Mouse (Mus musculus): ENCODE data around the gene Gm12166. TPM values are rescaled to one million over a fixed set of nuclear protein-coding genes. Genes with fewer than 3 reads are reported as not detected.
"Not testable (repeated sequence)": the region's sequence is repeated elsewhere in the genome, so short reads cannot be mapped to it uniquely, and the experiment has no call there.

Gm12166 gene
- polyA plus RNA-seq, 1 experiment from 2014 or later: 5.6 TPM

GRCm38 (mm10) chr11:46060651-46061020 is 8.5 kb upstream of the Gm12166 start:
- Histone ChIP-seq H3K27ac (replicated peaks) (no peak overlapping the region), H3K4me3 (no peak overlapping the region), H3K4me2 (no peak overlapping the region), H3K36me3 (peaks cover 5% of the 10 kb centered on the region), H3K4me1 (replicated peaks) (peaks cover 32% of the 10 kb centered on the region), H3K27me3 (no peaks in the 10 kb centered on the region), H3K9ac (no peak overlapping the region), H3K9me3 (no peaks in the 10 kb centered on the region)
- no peak for ATAC-seq (ENCODE audit: low FRiP score, low read depth)
- WGBS: 78% methylated on average over 5 of the region's 5 CpGs

GRCm38 (mm10) chr11:46059887-46060650 is 7.9 kb upstream of the Gm12166 start:
- 74% methylated on average over 8 of the region's 8 CpGs for WGBS

GRCm38 (mm10) chr11:46058916-46059315 is 6.8 kb upstream of the Gm12166 start:
- Histone ChIP-seq H3K9ac (no peak overlapping the region), H3K9me3 (no peaks in the 10 kb centered on the region), H3K36me3 (peaks cover 5% of the 10 kb centered on the region), H3K4me3 (no peak overlapping the region), H3K4me2 (no peak overlapping the region), H3K4me1 (replicated peaks) (peaks cover 28% of the 10 kb centered on the region), H3K27me3 (no peaks in the 10 kb centered on the region), H3K27ac (replicated peaks) (no peak overlapping the region)
- 100% methylated on average over 4 of the region's 4 CpGs for WGBS
- no peak for ATAC-seq (ENCODE audit: low FRiP score, low read depth)

More at GRCm38 (mm10) chr11:46059887-46060650, 7.9 kb upstream of the Gm12166 start:
- Histone ChIP-seq H3K9ac (no peak overlapping the region), H3K4me2 (no peak overlapping the region), H3K27me3 (no peaks in the 10 kb centered on the region), H3K4me3 (no peak overlapping the region), H3K27ac (replicated peaks) (no peak overlapping the region), H3K9me3 (no peaks in the 10 kb centered on the region), H3K4me1 (replicated peaks) (peaks cover 32% of the 10 kb centered on the region), H3K36me3 (peaks cover 5% of the 10 kb centered on the region)
- ATAC-seq (ENCODE audit: low FRiP score, low read depth): no peak

- H3K9ac ChIP-seq: peak overlapping the region; percentile 85; the same call in 1 of the 2 replicates
- no peak overlapping the region for H3K27ac ChIP-seq (replicated peaks)
These were observed 5.9 kb upstream of the Gm12166 start for GRCm38 (mm10) chr11:46058011-46058410.

GRCm38 (mm10) chr11:46056770-46057411 is 4.8 kb upstream of the Gm12166 start:
- peak; percentile 21 for ATAC-seq (ENCODE audit: low FRiP score, low read depth)
- 3% methylated on average over 25 of the region's 25 CpGs for WGBS

More at GRCm38 (mm10) chr11:46058011-46058410, 5.9 kb upstream of the Gm12166 start:
- Histone ChIP-seq H3K4me3 (peak overlapping the region; percentile 84), H3K4me2 (peak overlapping the region; percentile 83), H3K27me3 (no peaks in the 10 kb centered on the region), H3K4me1 (replicated peaks) (peaks cover 28% of the 10 kb centered on the region), H3K9me3 (no peaks in the 10 kb centered on the region), H3K36me3 (peaks cover 5% of the 10 kb centered on the region; the same call in 1 of the 2 replicates)
- no peak for ATAC-seq (ENCODE audit: low FRiP score, low read depth)
- WGBS: 41% methylated on average over 9 of the region's 9 CpGs

GRCm38 (mm10) chr11:46055896-46056769 is 4.0 kb upstream of the Gm12166 start, which contains the start of gene Adam19:
Gene Adam19 (plus strand): TSS chr11:46055992.
- Histone ChIP-seq H3K27ac (replicated peaks) (peak within 1 kb of the TSS; percentile 90), H3K36me3 (no peaks in the 10 kb centered on the region), H3K4me2 (peak within 1 kb of the TSS; percentile 83), H3K27me3 (no peaks in the 10 kb centered on the region), H3K4me1 (replicated peaks) (peaks cover 28% of the 10 kb centered on the region), H3K4me3 (peak within 1 kb of the TSS; percentile 84), H3K9me3 (no peaks in the 10 kb centered on the region), H3K9ac (peak within 1 kb of the TSS; percentile 85)
- WGBS: under 1% methylated on average over 51 of the region's 51 CpGs
- peak; percentile 89 for ATAC-seq (ENCODE audit: low FRiP score, low read depth)

More at GRCm38 (mm10) chr11:46056770-46057411, 4.8 kb upstream of the Gm12166 start:
- Histone ChIP-seq H3K36me3 (0 out of 2 replicates have a peak, but pooled peaks cover 1% of the 10 kb centered on the region), H3K9ac (peak overlapping the region; percentile 85), H3K9me3 (no peaks in the 10 kb centered on the region), H3K4me1 (replicated peaks) (peaks cover 28% of the 10 kb centered on the region), H3K27ac (replicated peaks) (peak overlapping the region; percentile 90), H3K27me3 (no peaks in the 10 kb centered on the region), H3K4me2 (peak overlapping the region; percentile 83), H3K4me3 (peak overlapping the region; percentile 84)

GRCm38 (mm10) chr11:46054911-46055895 is 3.1 kb upstream of the Gm12166 start:
- H3K36me3 ChIP-seq: no peaks in the 10 kb centered on the region
- H3K4me1 ChIP-seq (replicated peaks): peaks cover 28% of the 10 kb centered on the region
- H3K27ac ChIP-seq (replicated peaks): peak overlapping the region; percentile 90
- peak overlapping the region; percentile 85 for H3K9ac ChIP-seq
- H3K9me3 ChIP-seq: no peaks in the 10 kb centered on the region
- H3K4me3 ChIP-seq: peak overlapping the region; percentile 84
- WGBS: 26% methylated on average over 13 of the region's 13 CpGs
- peak overlapping the region; percentile 83 for H3K4me2 ChIP-seq
- no peaks in the 10 kb centered on the region for H3K27me3 ChIP-seq
- ATAC-seq (ENCODE audit: low FRiP score, low read depth): peak; percentile 17; the same call in 1 of the 2 replicates

GRCm38 (mm10) chr11:46054311-46054710 is 2.2 kb upstream of the Gm12166 start:
- ATAC-seq (ENCODE audit: low FRiP score, low read depth): no peak
- Histone ChIP-seq H3K4me1 (replicated peaks) (peaks cover 28% of the 10 kb centered on the region), H3K9me3 (no peaks in the 10 kb centered on the region), H3K4me3 (no peak overlapping the region), H3K4me2 (no peak overlapping the region), H3K27me3 (no peaks in the 10 kb centered on the region), H3K9ac (no peak overlapping the region), H3K36me3 (no peaks in the 10 kb centered on the region), H3K27ac (replicated peaks) (no peak overlapping the region)
- WGBS: 50% methylated on average over 5 of the region's 5 CpGs

GRCm38 (mm10) chr11:46053457-46053856 is 1.3 kb upstream of the Gm12166 start:
- not testable (repeated sequence) for H3K9ac ChIP-seq, H3K9me3 ChIP-seq
- WGBS: 96% methylated on average over 3 of the region's 3 CpGs

GRCm38 (mm10) chr11:46047264-46047663 is 4.9 kb downstream of the Gm12166 start:
- Histone ChIP-seq H3K27ac (replicated peaks) (no peak overlapping the region), H3K9me3 (no peaks in the 10 kb centered on the region), H3K4me2 (no peak overlapping the region), H3K4me3 (no peak overlapping the region), H3K27me3 (no peaks in the 10 kb centered on the region), H3K9ac (no peak overlapping the region), H3K36me3 (no peaks in the 10 kb centered on the region), H3K4me1 (replicated peaks) (no peaks in the 10 kb centered on the region)
- no peak for ATAC-seq (ENCODE audit: low FRiP score, low read depth)
- 90% methylated on average over 3 of the region's 3 CpGs for WGBS

More at GRCm38 (mm10) chr11:46053457-46053856, 1.3 kb upstream of the Gm12166 start:
- H3K36me3 ChIP-seq; H3K4me3 ChIP-seq; H3K27ac ChIP-seq (replicated peaks); H3K27me3 ChIP-seq; H3K4me2 ChIP-seq; ATAC-seq (ENCODE audit: low FRiP score, low read depth): not testable (repeated sequence)
- peaks cover 28% of the 10 kb centered on the region for H3K4me1 ChIP-seq (replicated peaks)

GRCm38 (mm10) chr11:46044781-46045180 is 7.3 kb downstream of the Gm12166 start:
- ATAC-seq (ENCODE audit: low FRiP score, low read depth): no peak
- no peak overlapping the region for H3K9ac ChIP-seq

More at GRCm38 (mm10) chr11:46044781-46045180, 7.3 kb downstream of the Gm12166 start:
- H3K4me1 ChIP-seq (replicated peaks): no peaks in the 10 kb centered on the region
- no peak overlapping the region for H3K27ac ChIP-seq (replicated peaks)
- no peaks in the 10 kb centered on the region for H3K9me3 ChIP-seq
- no peak overlapping the region for H3K4me2 ChIP-seq
- H3K4me3 ChIP-seq: no peak overlapping the region
- no peaks in the 10 kb centered on the region for H3K27me3 ChIP-seq
- 88% methylated on average over 5 of the region's 5 CpGs for WGBS
- no peaks in the 10 kb centered on the region for H3K36me3 ChIP-seq

Data from hindbrain, embryonic 15.5 days (tissue).